Mouse (Mus musculus) heart, embryonic 11.5 days (tissue): Measurements from ENCODE around the gene Pald1. TPM values are rescaled to one million over a fixed set of nuclear protein-coding genes. Genes with fewer than 3 reads are reported as not detected.

Experiments
- ATAC-seq: fragments of 200-750 bp; cut with Nextera tagmentation; replicated peaks from 2 replicates; pipeline ENCODE4 v1.8.0; 2017; ENCODE audit warnings: moderate library complexity; ENCODE audit not compliant: insufficient number of reproducible peaks, low FRiP score, low TSS enrichment
- H3K27ac ChIP-seq: fragments of 300-500 bp; sonication (generic); 2 replicates; pipeline ENCODE4 v1.5.1; 2014; ENCODE audit warnings: mild to moderate bottlenecking, low read depth, low read length
- H3K27me3 ChIP-seq: fragments of 300-500 bp; sonication (generic); 2 replicates; pipeline ENCODE4 v1.6.1; 2014; ENCODE audit warnings: mild to moderate bottlenecking, low read length, mixed read lengths; ENCODE audit not compliant: control insufficient read depth, insufficient read depth
- H3K36me3 ChIP-seq: fragments of 300-500 bp; sonication (generic); 2 replicates; pipeline ENCODE4 v1.6.1; 2014; ENCODE audit warnings: mild to moderate bottlenecking, low read length, moderate library complexity, mixed read lengths; ENCODE audit not compliant: control insufficient read depth, insufficient read depth
- H3K4me1 ChIP-seq: fragments of 300-500 bp; sonication (generic); 2 replicates; pipeline ENCODE4 v1.6.1; 2014; ENCODE audit warnings: low read length; ENCODE audit not compliant: control insufficient read depth, insufficient read depth
- H3K4me2 ChIP-seq: fragments of 300-500 bp; sonication (generic); 2 replicates; pipeline ENCODE4 v1.6.1; 2014; ENCODE audit warnings: mild to moderate bottlenecking, moderate library complexity
- H3K4me3 ChIP-seq: fragments of 300-500 bp; sonication (generic); 2 replicates; pipeline ENCODE4 v1.5.1; 2014; ENCODE audit warnings: low read depth, low read length
- H3K9ac ChIP-seq: fragments of 300-500 bp; sonication (generic); 2 replicates; pipeline ENCODE4 v1.6.1; 2014; ENCODE audit warnings: mild to moderate bottlenecking, low read depth, low read length, moderate library complexity
- H3K9me3 ChIP-seq: fragments of 300-500 bp; sonication (generic); replicated peaks from 2 replicates; pipeline ENCODE4 v1.6.1; 2016; ENCODE audit warnings: low read length; ENCODE audit not compliant: control insufficient read depth
- WGBS: fragments of 180-500 bp; shearing (Covaris S2); extraction: QIAGEN DNeasy Blood & Tissue Kit; methylation state at CpG from one replicate; pipeline ENCODE4 v1.1.7; 2014; ENCODE audit not compliant: insufficient replicate concordance; 5-methylcytosine and 5-hydroxymethylcytosine counted together
- polyA plus RNA-seq: library from polyadenylated mRNA; unstranded; fragments of >200 nt; fragmentation: Nextera tagmentation; extraction: Ambion mirVana; gene quantifications from 2 replicates; pipeline ENCODE4 v1.2.1, GENCODE M21; 2014

Pald1 gene
- polyA plus RNA-seq, 1 experiment from 2014 or later = 17.5 TPM

GRCm38 (mm10) chr10:61415240-61415639 is 31.9 kb upstream of the Pald1 start:
- WGBS = 65% methylated on average over 3 of the region's 3 CpGs
- H3K4me3 ChIP-seq = no peak overlapping the region

GRCm38 (mm10) chr10:61412910-61413625 is 29.7 kb upstream of the Pald1 start:
- H3K27ac ChIP-seq = no peak overlapping the region
- no peaks in the 10 kb centered on the region for H3K9me3 ChIP-seq
- no peak for ATAC-seq
- no peak overlapping the region for H3K4me3 ChIP-seq
- H3K27me3 ChIP-seq = peaks cover 24% of the 10 kb centered on the region
- peaks cover 7% of the 10 kb centered on the region for H3K4me1 ChIP-seq
- WGBS = 18% methylated on average over 21 of the region's 21 CpGs
- peak overlapping the region; percentile 6 for H3K4me2 ChIP-seq
- H3K9ac ChIP-seq = no peak overlapping the region
- no peaks in the 10 kb centered on the region for H3K36me3 ChIP-seq

More at GRCm38 (mm10) chr10:61415240-61415639, 31.9 kb upstream of the Pald1 start:
- no peak overlapping the region for H3K4me2 ChIP-seq
- no peak for ATAC-seq
- H3K36me3 ChIP-seq = no peaks in the 10 kb centered on the region
- H3K27me3 ChIP-seq = peaks cover 44% of the 10 kb centered on the region
- no peak overlapping the region for H3K27ac ChIP-seq
- no peaks in the 10 kb centered on the region for H3K9me3 ChIP-seq
- H3K9ac ChIP-seq = no peak overlapping the region
- peaks cover 16% of the 10 kb centered on the region for H3K4me1 ChIP-seq

- WGBS = 29% methylated on average over 9 of the region's 9 CpGs
- Histone ChIP-seq H3K27me3 (peaks cover 24% of the 10 kb centered on the region), H3K4me2 (no peak overlapping the region), H3K4me1 (0 out of 2 replicates have a peak, but pooled peaks cover 4% of the 10 kb centered on the region), H3K9ac (no peak overlapping the region), H3K27ac (no peak overlapping the region), H3K9me3 (peaks cover 3% of the 10 kb centered on the region; the same call in 1 of the 2 replicates), H3K4me3 (no peak overlapping the region), H3K36me3 (no peaks in the 10 kb centered on the region)
- ATAC-seq = no peak
Observed at GRCm38 (mm10) chr10:61410193-61410592, 26.9 kb upstream of the Pald1 start.

GRCm38 (mm10) chr10:61409776-61410175 is 26.4 kb upstream of the Pald1 start:
- Histone ChIP-seq H3K9ac (no peak overlapping the region), H3K4me1 (0 out of 2 replicates have a peak, but pooled peaks cover 4% of the 10 kb centered on the region), H3K36me3 (no peaks in the 10 kb centered on the region), H3K9me3 (peaks cover 3% of the 10 kb centered on the region; the same call in 1 of the 2 replicates), H3K27ac (no peak overlapping the region), H3K4me3 (no peak overlapping the region), H3K4me2 (no peak overlapping the region), H3K27me3 (peaks cover 23% of the 10 kb centered on the region)
- 5% methylated on average over 4 of the region's 4 CpGs for WGBS
- no peak for ATAC-seq

GRCm38 (mm10) chr10:61405958-61406357 is 22.6 kb upstream of the Pald1 start:
- H3K9ac ChIP-seq = no peak overlapping the region
- peak overlapping the region; percentile 29 for H3K4me2 ChIP-seq
- 7% methylated on average over 10 of the region's 10 CpGs for WGBS

GRCm38 (mm10) chr10:61402911-61403310 is 19.6 kb upstream of the Pald1 start:
- 90% methylated on average over 2 of the region's 2 CpGs for WGBS
- Histone ChIP-seq H3K27me3 (peaks cover 17% of the 10 kb centered on the region), H3K4me3 (no peak overlapping the region), H3K9ac (no peak overlapping the region), H3K4me1 (no peaks in the 10 kb centered on the region), H3K27ac (no peak overlapping the region), H3K36me3 (no peaks in the 10 kb centered on the region), H3K4me2 (no peak overlapping the region), H3K9me3 (peaks cover 3% of the 10 kb centered on the region; the same call in 1 of the 2 replicates)
- no peak for ATAC-seq

More at GRCm38 (mm10) chr10:61405958-61406357, 22.6 kb upstream of the Pald1 start:
- H3K9me3 ChIP-seq = peaks cover 3% of the 10 kb centered on the region; the same call in 1 of the 2 replicates
- H3K4me3 ChIP-seq = no peak overlapping the region
- no peaks in the 10 kb centered on the region for H3K36me3 ChIP-seq
- H3K4me1 ChIP-seq = no peaks in the 10 kb centered on the region
- H3K27me3 ChIP-seq = peaks cover 20% of the 10 kb centered on the region
- no peak for ATAC-seq
- H3K27ac ChIP-seq = no peak overlapping the region

- ATAC-seq = no peak
- peaks cover 15% of the 10 kb centered on the region for H3K27me3 ChIP-seq
- no peak overlapping the region for H3K27ac ChIP-seq
- WGBS = 72% methylated on average over 5 of the region's 5 CpGs
- no peaks in the 10 kb centered on the region for H3K4me1 ChIP-seq
- H3K4me2 ChIP-seq = no peak overlapping the region
- H3K4me3 ChIP-seq = no peak overlapping the region
- peaks cover 3% of the 10 kb centered on the region; the same call in 1 of the 2 replicates for H3K9me3 ChIP-seq
- H3K9ac ChIP-seq = no peak overlapping the region
- no peaks in the 10 kb centered on the region for H3K36me3 ChIP-seq
Observed at GRCm38 (mm10) chr10:61402480-61402879, 19.1 kb upstream of the Pald1 start.

- 84% methylated on average over 5 of the region's 5 CpGs for WGBS
- Histone ChIP-seq H3K4me1 (no peaks in the 10 kb centered on the region), H3K27ac (no peak overlapping the region), H3K9me3 (no peaks in the 10 kb centered on the region), H3K9ac (no peak overlapping the region), H3K27me3 (peaks cover 2% of the 10 kb centered on the region; the same call in 1 of the 2 replicates), H3K4me2 (no peak overlapping the region), H3K36me3 (no peaks in the 10 kb centered on the region), H3K4me3 (no peak overlapping the region)
- no peak for ATAC-seq
Observed at GRCm38 (mm10) chr10:61400407-61400806, 17.1 kb upstream of the Pald1 start.
